Mouse (Mus musculus) limb, embryonic 12.5 days (tissue): ENCODE measurements around the gene Rpl36. TPM values are rescaled to one million over a fixed set of nuclear protein-coding genes. Genes with fewer than 3 reads are reported as not detected.
A peak's percentile ranks its signal among the peaks of the same experiment; 100 is the strongest.

ENCODE experiments used
- ATAC-seq: fragments of 200-750 bp; cut with Nextera tagmentation; 2 replicates; pipeline ENCODE4 v1.8.0; 2017; ENCODE audit warnings: low read depth, moderate TSS enrichment; ENCODE audit not compliant: insufficient number of reproducible peaks, insufficient read depth, low FRiP score, low TSS enrichment
- H3K27ac ChIP-seq: fragments of 300-500 bp; sonication (generic); 2 replicates; pipeline ENCODE4 v1.5.1; 2016; ENCODE audit warnings: mild to moderate bottlenecking, moderate library complexity
- H3K27me3 ChIP-seq: fragments of 300-500 bp; sonication (generic); 2 replicates; pipeline ENCODE4 v1.6.1; 2016; ENCODE audit warnings: mild to moderate bottlenecking, moderate library complexity
- H3K36me3 ChIP-seq: fragments of 300-500 bp; sonication (generic); 2 replicates; pipeline ENCODE4 v1.6.1; 2016; ENCODE audit warnings: mild to moderate bottlenecking, moderate library complexity
- H3K4me1 ChIP-seq: fragments of 300-500 bp; sonication (generic); replicated peaks from 2 replicates; pipeline ENCODE4 v1.6.1; 2016
- H3K4me2 ChIP-seq: fragments of 300-500 bp; sonication (generic); 2 replicates; pipeline ENCODE4 v1.6.1; 2016; ENCODE audit warnings: mild to moderate bottlenecking, moderate library complexity
- H3K4me3 ChIP-seq: fragments of 300-500 bp; sonication (generic); replicated peaks from 2 replicates; pipeline ENCODE4 v1.5.1; 2016; ENCODE audit warnings: mild to moderate bottlenecking
- H3K9ac ChIP-seq: fragments of 300-500 bp; sonication (generic); replicated peaks from 2 replicates; pipeline ENCODE4 v1.6.1; 2016; ENCODE audit warnings: mild to moderate bottlenecking, moderate library complexity
- H3K9me3 ChIP-seq: fragments of 300-500 bp; sonication (generic); 2 replicates; pipeline ENCODE4 v1.6.1; 2016; ENCODE audit warnings: mild to moderate bottlenecking, moderate library complexity
- WGBS: fragments of 180-500 bp; shearing (Covaris S2); methylation state at CpG from one replicate; pipeline ENCODE4 v1.1.7; 2016; 5-methylcytosine and 5-hydroxymethylcytosine counted together
- polyA plus RNA-seq: library from polyadenylated mRNA; unstranded; fragments of >200 nt; fragmentation: Nextera tagmentation; extraction: Ambion mirVana; gene quantifications from 2 replicates; pipeline ENCODE4 v1.2.1, GENCODE M21; 2016

The Rpl36 gene
- polyA plus RNA-seq, 1 experiment from 2014 or later: 1,768 TPM

DNA sequence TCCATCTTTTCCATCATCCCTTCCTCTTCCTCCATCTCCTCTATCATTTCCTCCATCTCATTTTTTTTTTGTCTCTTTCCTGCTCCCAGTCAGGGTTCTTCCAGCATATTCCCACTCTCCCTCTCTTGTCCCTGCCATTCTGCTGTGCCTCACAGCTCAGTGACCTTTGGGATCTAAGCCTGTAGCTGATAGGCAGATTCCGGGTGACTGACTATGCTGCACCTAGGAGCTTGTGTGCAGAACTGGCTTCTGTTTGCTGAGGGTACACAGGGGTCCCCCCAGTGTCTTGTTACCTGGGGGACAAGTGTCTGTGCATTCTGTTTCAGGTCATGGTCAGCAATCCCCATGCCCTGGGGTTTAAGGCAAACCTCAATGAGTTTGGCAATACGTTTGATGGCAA, 41.6 kb downstream of the Rpl36 start:
- Histone ChIP-seq H3K4me1 (no peaks in the 10 kb centered on the region), H3K36me3 (no peaks in the 10 kb centered on the region), H3K9me3 (no peaks in the 10 kb centered on the region), H3K4me3 (no peak overlapping the region), H3K27ac (no peak overlapping the region), H3K27me3 (no peaks in the 10 kb centered on the region), H3K4me2 (no peak overlapping the region), H3K9ac (no peak overlapping the region)
- WGBS: 83% methylated on average over 2 of the region's 2 CpGs
- no peak for ATAC-seq

DNA sequence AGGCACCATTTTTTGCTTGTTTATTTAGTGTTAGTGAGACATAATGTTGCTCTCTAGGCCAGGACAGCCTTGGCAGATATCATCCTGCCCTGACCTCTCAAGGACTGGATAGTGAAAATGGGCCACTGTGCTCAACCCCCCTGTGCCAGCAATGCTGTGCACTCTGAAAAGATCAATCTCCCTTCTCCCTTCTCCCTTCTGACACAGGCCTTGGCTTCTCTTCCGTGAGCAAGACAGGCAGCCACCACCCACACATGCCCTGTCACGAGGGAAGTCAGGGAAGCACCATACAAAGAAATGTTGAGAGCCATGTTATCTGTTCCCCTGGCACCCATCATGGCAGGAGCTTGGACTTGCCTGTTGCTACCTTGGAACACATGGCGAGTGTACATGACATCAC, 42.1 kb downstream of the Rpl36 start:
- H3K4me3 ChIP-seq: no peak overlapping the region
- ATAC-seq: no peak
- no peaks in the 10 kb centered on the region for H3K36me3 ChIP-seq
- WGBS: 87% methylated on average over 3 of the region's 3 CpGs
- no peaks in the 10 kb centered on the region for H3K27me3 ChIP-seq
- H3K9me3 ChIP-seq: no peaks in the 10 kb centered on the region
- H3K9ac ChIP-seq: no peak overlapping the region
- H3K4me2 ChIP-seq: no peak overlapping the region
- H3K27ac ChIP-seq: no peak overlapping the region
- no peaks in the 10 kb centered on the region for H3K4me1 ChIP-seq

DNA sequence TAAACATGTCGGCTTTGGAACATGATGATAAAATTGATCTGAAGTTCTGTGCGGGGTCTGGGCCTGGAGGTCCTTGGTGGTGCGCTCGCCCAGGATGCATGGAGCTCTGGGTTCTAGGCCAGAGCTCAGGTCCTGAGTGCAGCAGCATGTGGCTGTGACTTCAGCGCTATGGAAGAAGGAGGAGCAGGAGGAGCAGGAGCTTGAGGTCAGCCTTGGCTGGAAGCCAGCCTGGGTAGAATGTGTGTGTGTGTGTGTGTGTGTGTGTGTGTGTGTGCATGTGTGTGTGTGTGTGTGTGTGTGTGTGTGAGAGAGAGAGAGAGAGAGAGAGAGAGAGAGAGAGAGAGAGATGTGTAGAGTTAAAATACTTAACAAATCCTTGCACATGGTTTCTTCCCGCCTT, 43.0 kb downstream of the Rpl36 start:
- WGBS: 89% methylated on average over 6 of the region's 6 CpGs
- no peak for ATAC-seq
- Histone ChIP-seq H3K4me1 (no peaks in the 10 kb centered on the region), H3K27me3 (no peaks in the 10 kb centered on the region), H3K4me2 (no peak overlapping the region), H3K9me3 (no peaks in the 10 kb centered on the region), H3K4me3 (no peak overlapping the region), H3K9ac (no peak overlapping the region), H3K36me3 (no peaks in the 10 kb centered on the region), H3K27ac (no peak overlapping the region)

DNA sequence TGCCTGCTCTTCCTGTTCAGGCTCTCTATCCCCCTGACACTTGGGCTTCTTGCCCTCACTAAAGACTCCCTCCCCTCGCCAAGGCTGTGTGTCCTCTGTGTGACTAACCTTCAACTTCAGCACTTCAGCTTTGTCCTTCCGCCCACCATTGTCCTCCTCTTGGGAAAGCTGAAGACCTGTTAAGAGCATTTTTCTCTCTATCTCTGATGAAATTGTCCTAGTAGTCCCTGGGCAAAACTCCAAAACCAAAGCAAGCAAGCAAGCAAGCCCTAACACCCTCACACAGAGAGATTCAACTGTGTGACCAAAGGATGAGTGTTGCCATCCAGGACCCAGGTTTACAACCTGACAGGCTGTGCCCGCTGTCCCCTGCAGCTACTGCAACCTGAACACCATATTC, 50.4 kb downstream of the Rpl36 start:
- Histone ChIP-seq H3K4me1 (peaks cover 14% of the 10 kb centered on the region), H3K9ac (peak overlapping the region; percentile 27; the same call in 1 of the 2 replicates), H3K27ac (peak overlapping the region; percentile 57), H3K27me3 (peaks cover 21% of the 10 kb centered on the region), H3K4me2 (peak overlapping the region; percentile 48), H3K36me3 (no peaks in the 10 kb centered on the region), H3K9me3 (no peaks in the 10 kb centered on the region), H3K4me3 (peak overlapping the region; percentile 17)
- 65% methylated on average over 3 of the region's 3 CpGs for WGBS
- ATAC-seq: no peak

Other genes starting within 250 kb of the Rpl36 start
- 113 and 126 TPM in 2 replicates for gene Ptprs, start 136.9 kb upstream of the Rpl36 start, polyA plus RNA-seq
- not detected in 2 replicates for gene Znrf4, start 101.0 kb upstream of the Rpl36 start, polyA plus RNA-seq
- gene Gm20219, start 59.0 kb upstream of the Rpl36 start, polyA plus RNA-seq: 1.0 and 1.6 TPM in 2 replicates
- gene Safb2, start 28.8 kb upstream of the Rpl36 start, polyA plus RNA-seq: 103 and 113 TPM in 2 replicates
- gene Safb, start 28.6 kb upstream of the Rpl36 start, polyA plus RNA-seq: 151 and 156 TPM in 2 replicates
- 211 and 216 TPM in 2 replicates for gene 2410015M20Rik, start 3.6 kb upstream of the Rpl36 start, polyA plus RNA-seq
- gene Lonp1, start 13.5 kb downstream of the Rpl36 start, polyA plus RNA-seq: 65.1 and 67.0 TPM in 2 replicates
- 0.92 and 1.3 TPM in 2 replicates for gene Catsperd, start 14.7 kb downstream of the Rpl36 start, polyA plus RNA-seq
- gene Ranbp3, start 59.9 kb downstream of the Rpl36 start, polyA plus RNA-seq: 110 and 116 TPM in 2 replicates
- 410 and 419 TPM in 2 replicates for gene Ndufa11, start 104.4 kb downstream of the Rpl36 start, polyA plus RNA-seq
- gene Vmac, start 104.6 kb downstream of the Rpl36 start, polyA plus RNA-seq: 16.5 and 23.1 TPM in 2 replicates
- 18.9 and 19.6 TPM in 2 replicates for gene Nrtn, start 144.1 kb downstream of the Rpl36 start, polyA plus RNA-seq
- gene Dus3l, start 151.3 kb downstream of the Rpl36 start, polyA plus RNA-seq: 42.0 and 46.7 TPM in 2 replicates
- 0.69 and 1.3 TPM in 2 replicates for gene Prr22, start 156.8 kb downstream of the Rpl36 start, polyA plus RNA-seq
- 3.6 and 4.1 TPM in 2 replicates for gene Rfx2, start 217.6 kb downstream of the Rpl36 start, polyA plus RNA-seq